Mouse (Mus musculus) left cerebral cortex, postnatal 36 days (tissue): ENCODE measurements around the gene Btnl10. TPM values are rescaled to one million over a fixed set of nuclear protein-coding genes. Genes with fewer than 3 reads are reported as not detected.
"Not testable (repeated sequence)": the region's sequence is repeated elsewhere in the genome, so short reads cannot be mapped to it uniquely, and the experiment has no call there.

Experiments used
- DNase-seq, 2 experiments: peaks; one replicate each; pipeline ENCODE4 v3.0.0; 2021 to 2022; ENCODE audit warnings: low spot score in 2 of 2, mixed read lengths in 1 of 2
- intact Hi-C: fragments of 180-260 bp; cut with DNase I; formaldehyde crosslinking; loops from one replicate; pipeline ENCODE4 v1.15.1; 2025
- total RNA-seq, 2 experiments: library from RNA; stranded (reverse); gene quantifications; 2 replicates each; pipeline ENCODE4 v1.2.3; 2021

Btnl10 gene
- total RNA-seq, 2 experiments from 2014 or later, result not detected

GRCm38 (mm10) chr11:58929055-58929454 is 11.3 kb downstream of the Btnl10 start:
- intact Hi-C loops, result no loop called here
- no peak for DNase-seq

DNA sequence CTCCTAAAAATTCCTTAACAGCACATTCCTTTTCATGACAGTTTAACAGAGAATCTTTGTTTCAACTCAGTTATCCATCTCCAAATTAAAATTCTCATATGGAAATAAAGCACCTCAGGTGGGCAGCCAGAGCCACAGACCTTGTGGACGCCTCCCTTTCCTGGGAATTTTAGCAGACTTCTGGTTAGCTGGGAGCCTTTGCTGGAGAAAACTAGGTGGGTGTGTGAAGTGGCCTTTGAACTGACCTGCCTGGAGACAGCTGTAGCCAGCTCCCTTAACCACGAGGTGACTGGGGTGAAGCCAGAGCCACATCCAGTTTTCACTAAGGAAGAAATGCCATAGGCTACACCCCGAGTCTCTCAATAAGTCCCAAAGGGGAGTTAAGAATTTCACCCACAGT is 11.9 kb downstream of the Btnl10 start:
- intact Hi-C loops, result no loop called here

GRCm38 (mm10) chr11:58930254-58930653 is 12.5 kb downstream of the Btnl10 start:
- no peak for DNase-seq
- intact Hi-C loops, result no loop called here

More for the DNA sequence above, 11.9 kb downstream of the Btnl10 start:
- no peak for DNase-seq

GRCm38 (mm10) chr11:58931576-58931975 is 13.9 kb downstream of the Btnl10 start:
- DNase-seq, result no peak
- intact Hi-C loops, result no loop called here

DNA sequence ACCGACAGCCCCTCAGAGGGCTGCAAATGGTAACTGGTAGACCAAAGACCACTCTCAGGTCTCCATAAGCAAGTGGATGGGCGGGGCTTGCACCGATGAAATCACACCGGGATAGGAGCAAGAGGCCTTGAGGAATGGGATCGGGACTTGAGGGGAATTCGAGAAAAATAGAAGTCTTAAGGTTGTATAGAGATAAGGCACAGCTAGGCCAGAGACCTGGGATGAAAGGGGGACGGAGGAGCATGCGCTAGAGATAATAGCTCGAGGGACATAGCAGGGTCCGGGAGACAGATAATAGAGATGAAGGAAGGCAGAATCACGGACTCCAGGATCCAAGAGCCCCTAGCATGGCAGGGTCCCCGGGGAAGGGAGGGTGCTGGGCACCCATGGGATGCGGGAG is 20.2 kb downstream of the Btnl10 start:
- intact Hi-C loops, result no loop called here
- DNase-seq, result no peak

DNA sequence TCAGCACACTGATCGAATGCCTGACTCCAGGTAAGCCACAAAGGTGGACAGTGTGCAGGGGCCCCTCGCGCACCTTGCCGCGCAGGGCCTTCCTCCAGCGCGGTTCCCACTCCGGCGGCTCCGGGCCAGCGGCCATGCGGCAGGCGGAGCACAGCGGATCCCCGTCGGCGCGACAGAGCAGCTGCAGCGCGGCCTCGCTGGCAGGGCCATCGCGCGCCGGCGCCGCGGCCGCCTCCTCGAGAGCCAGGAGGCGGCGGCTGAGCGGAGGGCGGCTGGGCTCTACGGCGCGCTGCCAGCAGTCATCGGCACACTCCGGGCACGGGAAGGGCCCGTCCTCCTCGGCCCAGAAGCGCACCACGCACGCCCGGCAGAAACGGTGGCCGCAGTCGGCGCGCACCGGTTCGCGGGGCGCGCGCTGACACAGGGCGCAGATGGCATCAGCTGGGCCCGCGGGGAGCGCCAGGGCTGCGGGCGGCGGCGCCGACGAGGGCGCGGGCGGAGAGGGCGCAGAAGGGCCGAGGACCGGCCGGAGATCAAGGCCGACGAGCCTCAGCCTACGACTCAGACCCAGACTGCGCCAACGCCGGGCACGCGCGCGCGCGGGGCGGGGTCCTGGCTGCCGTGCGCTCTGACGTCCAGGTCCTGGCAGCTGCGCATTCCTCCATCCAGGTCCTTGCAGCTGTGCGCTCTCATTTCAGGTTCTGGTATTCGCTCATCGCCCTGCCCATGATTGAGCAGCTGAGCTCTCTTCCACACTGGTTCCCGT is 20.8 kb downstream of the Btnl10 start, which contains the start of gene Rnf187:
Gene Rnf187, minus strand, starts transcription at position 595 of the 766 bp plus-strand sequence.
- intact Hi-C loops, result no loop called here
- peak; percentile 91 to 93 for DNase-seq

DNA sequence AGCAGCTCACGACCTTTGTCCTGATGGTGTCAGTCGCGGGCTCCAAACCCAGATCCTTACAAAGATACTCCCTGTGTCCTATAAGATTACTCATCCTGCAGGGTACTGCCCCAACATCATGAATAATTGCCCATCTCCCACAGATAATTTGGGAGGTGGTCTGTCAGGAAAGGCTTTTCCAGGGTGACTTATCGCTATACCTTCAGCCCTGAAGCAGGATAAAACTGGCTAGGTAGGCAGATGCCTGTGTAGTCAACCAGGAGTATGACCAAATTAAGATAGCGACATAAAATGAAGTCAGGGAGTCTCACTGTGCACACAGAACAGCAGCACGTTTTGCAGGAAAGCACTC is 21.4 kb downstream of the Btnl10 start:
- intact Hi-C loops, result no loop called here

DNA sequence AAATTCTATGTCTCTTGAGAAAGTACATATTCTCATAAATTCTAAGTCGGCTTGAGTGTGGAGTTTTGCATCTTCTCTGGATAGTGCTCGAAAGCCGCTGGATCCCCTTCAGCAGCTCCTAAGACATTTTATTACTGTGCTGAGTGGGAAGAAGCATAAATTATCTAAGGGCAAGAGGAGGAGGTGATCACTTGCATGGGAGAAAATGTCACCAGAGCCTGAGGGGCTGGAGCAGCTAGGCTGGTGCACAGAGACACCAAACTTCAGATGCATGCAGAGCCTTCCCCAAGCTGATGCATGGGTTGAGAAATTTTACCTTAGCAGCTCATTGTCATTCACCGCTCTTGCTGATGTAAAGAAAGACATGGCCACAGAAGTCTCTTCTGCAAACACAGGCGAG is 26.4 kb downstream of the Btnl10 start:
- no peak for DNase-seq
- intact Hi-C loops, result no loop called here

More for the DNA sequence above, 21.4 kb downstream of the Btnl10 start:
- DNase-seq, result no peak

GRCm38 (mm10) chr11:58947306-58947705 is 29.6 kb downstream of the Btnl10 start:
- no peak for DNase-seq
- intact Hi-C loops, result no loop called here

DNA sequence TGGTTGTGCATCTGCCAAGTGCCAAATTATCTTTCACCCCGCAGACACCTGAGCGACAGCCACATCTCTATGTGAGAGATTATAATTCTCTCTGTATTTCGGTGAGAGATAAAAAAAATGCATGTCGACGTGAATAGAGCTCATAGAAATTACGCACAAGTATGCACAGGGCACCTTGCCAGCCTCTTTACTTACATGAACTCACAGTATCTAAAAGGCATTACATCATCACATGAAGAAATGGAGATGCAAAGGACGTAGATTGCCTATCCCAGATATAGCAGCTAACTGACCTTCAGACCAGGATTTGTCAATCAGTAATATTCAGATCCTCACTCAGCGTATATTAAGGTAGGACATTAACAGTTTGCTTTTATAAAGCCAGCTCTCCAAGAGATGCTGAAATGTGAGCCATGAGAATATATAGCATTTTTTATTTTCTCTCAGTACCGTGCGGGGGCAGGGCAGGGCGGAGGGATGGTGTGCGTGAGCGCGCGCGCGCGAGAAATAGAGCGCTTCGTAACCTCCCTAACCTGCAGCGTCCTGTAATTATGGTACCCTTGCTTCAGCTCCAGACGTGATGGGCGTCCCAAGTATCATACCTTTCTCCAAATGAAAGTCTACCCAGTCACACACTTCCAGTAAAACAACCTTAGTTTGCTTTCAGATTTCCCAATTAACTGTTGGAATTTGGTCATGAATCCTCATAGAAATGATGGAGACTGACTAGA is 30.3 kb downstream of the Btnl10 start:
- intact Hi-C loops, result no loop called here
- peak; percentile 64 to 65 for DNase-seq

DNA sequence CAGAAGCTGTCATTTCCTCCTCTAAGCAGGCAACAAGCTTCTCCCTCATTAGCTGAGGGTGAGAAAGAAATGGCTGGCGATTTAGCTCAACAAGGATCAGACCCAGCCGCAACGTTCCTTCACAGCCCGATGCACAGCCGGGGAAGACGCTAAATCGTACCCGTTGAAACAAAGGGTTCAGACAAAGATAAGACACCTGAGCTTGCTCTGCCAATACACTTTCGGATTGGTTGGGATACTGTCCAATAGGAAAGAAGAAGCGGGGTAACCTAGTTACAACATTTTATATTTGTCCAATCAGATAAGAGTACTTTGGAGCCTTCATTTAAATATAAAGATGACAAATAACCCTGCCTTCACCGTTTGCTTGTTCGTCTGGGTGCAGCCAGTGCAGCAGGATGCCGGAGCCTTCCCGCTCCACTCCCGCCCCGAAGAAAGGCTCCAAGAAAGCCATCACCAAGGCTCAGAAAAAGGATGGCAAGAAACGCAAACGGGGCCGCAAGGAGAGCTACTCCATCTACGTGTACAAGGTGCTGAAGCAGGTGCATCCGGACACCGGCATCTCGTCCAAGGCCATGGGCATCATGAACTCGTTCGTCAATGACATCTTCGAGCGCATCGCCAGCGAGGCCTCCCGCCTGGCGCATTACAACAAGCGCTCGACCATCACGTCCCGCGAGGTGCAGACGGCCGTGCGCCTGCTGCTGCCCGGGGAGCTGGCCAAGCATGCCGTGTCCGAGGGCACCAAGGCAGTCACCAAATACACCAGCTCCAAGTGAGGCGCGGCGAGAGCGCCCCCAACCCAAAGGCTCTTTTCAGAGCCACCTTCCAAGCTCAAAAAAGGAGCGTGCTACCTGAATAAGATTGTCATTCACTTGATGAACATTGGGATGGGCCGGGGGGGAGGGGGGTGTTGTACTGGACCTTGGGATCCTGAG is 31.1 kb downstream of the Btnl10 start, which contains the start of gene Hist3h2ba:
Gene Hist3h2ba, plus strand, starts transcription at position 379 of the 938 bp plus-strand sequence.
- peak; percentile 81 for DNase-seq
- intact Hi-C loops, result no loop called here

DNA sequence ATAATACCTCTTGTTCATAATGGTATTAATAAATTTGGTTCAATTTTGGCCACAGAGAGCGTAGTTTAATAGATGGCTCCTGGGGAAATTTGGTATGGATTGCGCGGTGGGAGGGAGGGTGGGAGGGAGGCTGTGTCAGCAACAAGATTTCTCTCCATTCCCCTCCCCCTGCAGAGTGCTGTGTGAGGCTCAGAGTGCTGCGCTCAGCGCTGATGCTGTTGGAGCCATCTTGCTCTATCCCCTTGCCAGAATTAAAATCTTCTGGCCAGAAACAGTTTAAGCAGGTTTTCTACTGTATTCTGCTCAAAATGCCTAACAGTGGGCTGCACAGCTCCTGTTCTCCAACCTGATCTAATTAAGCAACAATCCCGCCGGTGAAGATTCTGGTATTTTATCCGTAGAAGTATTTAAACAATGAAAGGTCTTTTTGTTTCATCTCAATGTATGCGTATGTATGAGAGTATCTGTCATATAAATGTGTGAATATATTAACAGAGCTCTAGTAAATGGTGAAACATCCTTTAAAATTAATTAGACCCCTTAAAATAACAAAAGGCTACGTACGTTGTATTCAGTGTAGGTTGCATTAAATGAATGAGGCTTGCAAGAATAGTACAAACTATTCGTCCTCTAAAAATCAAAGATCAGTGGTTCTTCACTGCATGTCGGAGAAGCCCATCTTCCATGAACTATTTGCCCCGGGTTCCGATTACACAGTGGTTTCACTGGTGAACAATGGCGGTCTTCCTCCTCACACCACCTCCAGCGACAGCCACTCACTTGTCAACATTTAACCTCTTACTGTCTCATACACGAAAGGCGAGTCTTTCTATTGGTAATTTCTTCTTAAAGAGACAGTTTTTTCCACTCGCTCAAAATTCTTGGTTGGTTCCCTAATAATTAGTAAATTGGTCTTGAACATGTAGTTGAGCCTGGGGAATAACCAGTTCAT is 32.0 kb downstream of the Btnl10 start:
- DNase-seq, result peak; percentile 52 to 67
- intact Hi-C loops, result no loop called here

GRCm38 (mm10) chr11:58951210-58951609 is 33.5 kb downstream of the Btnl10 start:
- intact Hi-C loops, result no loop called here
- DNase-seq, result no peak

- intact Hi-C loops, result no loop called here
- DNase-seq, result no peak
Measured at GRCm38 (mm10) chr11:58953351-58954169, 35.9 kb downstream of the Btnl10 start.

GRCm38 (mm10) chr11:58954170-58954419 is 36.4 kb downstream of the Btnl10 start:
- intact Hi-C loops, DNase-seq: not testable (repeated sequence)

DNA sequence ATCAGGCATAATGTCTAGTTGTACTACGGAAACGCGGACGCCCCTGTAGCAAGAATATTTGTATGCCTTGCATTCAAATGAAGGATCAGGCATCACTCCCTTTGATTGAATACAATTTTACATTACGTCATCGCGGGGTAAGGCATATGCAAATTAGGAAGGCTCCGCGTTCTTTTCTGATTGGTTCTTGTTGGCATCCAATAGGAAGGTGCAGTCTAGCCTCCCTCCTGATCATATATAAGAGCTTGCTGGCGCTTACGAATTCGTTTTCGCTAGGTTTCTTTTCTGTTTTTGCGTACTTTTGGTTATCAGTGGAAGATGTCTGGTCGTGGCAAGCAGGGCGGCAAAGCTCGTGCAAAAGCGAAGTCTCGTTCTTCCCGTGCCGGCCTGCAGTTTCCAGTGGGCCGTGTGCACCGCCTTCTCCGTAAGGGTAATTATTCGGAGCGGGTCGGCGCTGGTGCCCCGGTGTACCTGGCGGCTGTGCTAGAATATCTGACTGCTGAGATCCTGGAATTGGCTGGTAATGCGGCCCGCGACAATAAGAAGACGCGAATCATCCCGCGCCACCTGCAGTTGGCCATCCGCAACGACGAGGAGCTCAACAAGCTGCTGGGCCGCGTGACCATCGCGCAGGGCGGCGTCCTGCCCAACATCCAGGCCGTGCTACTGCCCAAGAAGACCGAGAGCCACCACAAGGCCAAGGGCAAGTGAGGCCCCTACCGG is 36.9 kb downstream of the Btnl10 start, which contains the start of the genes Hist3h2a and Trim17:
Gene Hist3h2a, plus strand, starts transcription at position 266 of the 723 bp plus-strand sequence.
Gene Trim17, plus strand, starts transcription at position 266 of the 723 bp plus-strand sequence.
- DNase-seq, result peak; percentile 86 to 88
- intact Hi-C loops, result no loop called here

DNA sequence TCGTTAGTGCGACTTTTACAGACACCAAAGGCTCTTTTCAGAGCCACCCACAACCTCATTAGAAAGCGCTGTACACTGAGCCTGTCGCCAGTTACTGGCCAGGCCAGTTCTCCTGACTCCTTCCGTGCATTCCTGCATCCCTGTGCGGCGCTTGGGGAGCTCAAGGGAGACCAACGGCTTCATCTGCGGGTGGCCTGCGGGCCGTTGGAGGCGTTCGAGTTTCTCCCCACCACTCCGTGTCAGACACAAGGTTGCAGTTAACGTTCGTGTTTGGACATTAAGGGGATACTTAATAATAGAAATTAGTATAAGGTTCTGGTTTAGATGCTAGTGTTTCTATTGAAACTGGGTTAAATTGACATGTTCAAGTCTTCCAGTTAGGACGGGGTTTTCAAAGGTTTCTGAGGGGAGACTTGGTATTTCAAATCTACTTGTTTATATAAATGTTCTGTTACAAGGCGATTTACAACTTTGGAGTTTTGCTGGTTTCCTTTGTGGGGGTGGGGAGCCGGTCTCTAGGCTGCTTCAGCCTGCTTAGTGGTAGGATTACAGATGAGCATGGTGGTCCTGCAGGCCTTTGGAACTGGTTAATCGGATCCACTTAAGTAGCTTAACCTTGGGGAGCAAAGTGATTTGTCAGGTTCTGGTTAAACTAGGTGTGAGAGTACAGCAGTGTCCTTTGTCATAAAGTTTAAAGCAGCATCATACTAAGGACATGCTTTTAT is 37.6 kb downstream of the Btnl10 start:
- intact Hi-C loops, result no loop called here
- no peak for DNase-seq
